Mouse (Mus musculus): Measurements from ENCODE around the gene Elf5. TPM values are rescaled to one million over a fixed set of nuclear protein-coding genes. Genes with fewer than 3 reads are reported as not detected.

Gene Elf5
- total and polyA plus RNA-seq, 2 experiments from 2014 or later, result 1.3 TPM; not detected in 1

- no peak for TF ChIP-seq CTCF (IDR thresholded peaks at IDR 0.05)
- Histone ChIP-seq H3K4me1 (ENCODE audit: insufficient read depth, low read length) (no peaks in the 10 kb centered on the region), H3K4me2 (ENCODE audit: low read depth, low read length, poor library complexity, severe bottlenecking) (no peak overlapping the region), H3K36me3 (ENCODE audit: insufficient read depth, low read length) (peaks cover 54% of the 10 kb centered on the region), H3K4me3 (ENCODE audit: low read depth, low read length) (no peak overlapping the region), H3K27ac (ENCODE audit: low read depth, low read length) (no peak overlapping the region), H3K9me3 (ENCODE audit: low read length) (no peaks in the 10 kb centered on the region), H3K27me3 (ENCODE audit: insufficient read depth, low read length) (no peaks in the 10 kb centered on the region), H3K9ac (replicated peaks; ENCODE audit: low read length, poor library complexity, severe bottlenecking) (no peak overlapping the region)
- 93% methylated on average over 10 of the region's 10 CpGs for WGBS
- ATAC-seq (ENCODE audit: low FRiP score) (no peak), DNase-seq (ENCODE audit: low spot score) (no peak)
Measured at GRCm38 (mm10) chr2:103459069-103459468, 47.6 kb downstream of the Elf5 start.

GRCm38 (mm10) chr2:103461210-103461609, 49.7 kb downstream of the Elf5 start:
- no peaks in the 10 kb centered on the region for H3K9me3 ChIP-seq (ENCODE audit: low read length)
- no peak overlapping the region for H3K9ac ChIP-seq (replicated peaks; ENCODE audit: low read length, poor library complexity, severe bottlenecking)
- peaks cover 45% of the 10 kb centered on the region for H3K36me3 ChIP-seq (ENCODE audit: insufficient read depth, low read length)
- DNase-seq (ENCODE audit: low spot score) (no peak), ATAC-seq (ENCODE audit: low FRiP score) (no peak)
- TF ChIP-seq CTCF (IDR thresholded peaks at IDR 0.05), result no peak
- H3K4me1 ChIP-seq (ENCODE audit: insufficient read depth, low read length), result no peaks in the 10 kb centered on the region
- no peaks in the 10 kb centered on the region for H3K27me3 ChIP-seq (ENCODE audit: insufficient read depth, low read length)
- no peak overlapping the region for H3K4me3 ChIP-seq (ENCODE audit: low read depth, low read length)
- H3K27ac ChIP-seq (ENCODE audit: low read depth, low read length), result no peak overlapping the region
- H3K4me2 ChIP-seq (ENCODE audit: low read depth, low read length, poor library complexity, severe bottlenecking), result no peak overlapping the region
- 83% methylated on average over 8 of the region's 8 CpGs for WGBS

- no peak for DNase-seq (ENCODE audit: low spot score)
- H3K4me3 ChIP-seq (ENCODE audit: low read depth, low read length), result no peak overlapping the region
- 0 out of 2 replicates have a peak, but pooled peaks have one; percentile 3 for TF ChIP-seq CTCF (IDR thresholded peaks at IDR 0.05)
- WGBS, result 60% methylated on average over 9 of the region's 9 CpGs
- H3K27me3 ChIP-seq (ENCODE audit: insufficient read depth, low read length), result no peaks in the 10 kb centered on the region
- no peak overlapping the region for H3K4me2 ChIP-seq (ENCODE audit: low read depth, low read length, poor library complexity, severe bottlenecking)
- no peak overlapping the region for H3K9ac ChIP-seq (replicated peaks; ENCODE audit: low read length, poor library complexity, severe bottlenecking)
- H3K36me3 ChIP-seq (ENCODE audit: insufficient read depth, low read length), result peaks cover 50% of the 10 kb centered on the region
- ATAC-seq (ENCODE audit: low FRiP score), result no peak
- H3K9me3 ChIP-seq (ENCODE audit: low read length), result no peaks in the 10 kb centered on the region
- H3K27ac ChIP-seq (ENCODE audit: low read depth, low read length), result no peak overlapping the region
- no peaks in the 10 kb centered on the region for H3K4me1 ChIP-seq (ENCODE audit: insufficient read depth, low read length)
Measured at GRCm38 (mm10) chr2:103461743-103462142, 50.3 kb downstream of the Elf5 start.

GRCm38 (mm10) chr2:103462746-103463145, 51.3 kb downstream of the Elf5 start:
- Histone ChIP-seq H3K4me2 (ENCODE audit: low read depth, low read length, poor library complexity, severe bottlenecking) (no peak overlapping the region), H3K27me3 (ENCODE audit: insufficient read depth, low read length) (no peaks in the 10 kb centered on the region), H3K4me1 (ENCODE audit: insufficient read depth, low read length) (no peaks in the 10 kb centered on the region), H3K4me3 (ENCODE audit: low read depth, low read length) (no peak overlapping the region), H3K27ac (ENCODE audit: low read depth, low read length) (no peak overlapping the region), H3K9me3 (ENCODE audit: low read length) (no peaks in the 10 kb centered on the region), H3K36me3 (ENCODE audit: insufficient read depth, low read length) (peaks cover 60% of the 10 kb centered on the region), H3K9ac (replicated peaks; ENCODE audit: low read length, poor library complexity, severe bottlenecking) (no peak overlapping the region)
- ATAC-seq (ENCODE audit: low FRiP score) (no peak), DNase-seq (ENCODE audit: low spot score) (no peak)
- 91% methylated on average over 5 of the region's 5 CpGs for WGBS
- no peak for TF ChIP-seq CTCF (IDR thresholded peaks at IDR 0.05)

- Histone ChIP-seq H3K4me1 (ENCODE audit: insufficient read depth, low read length) (no peaks in the 10 kb centered on the region), H3K9me3 (ENCODE audit: low read length) (no peaks in the 10 kb centered on the region), H3K4me2 (ENCODE audit: low read depth, low read length, poor library complexity, severe bottlenecking) (no peak overlapping the region), H3K36me3 (ENCODE audit: insufficient read depth, low read length) (peaks cover 54% of the 10 kb centered on the region), H3K27me3 (ENCODE audit: insufficient read depth, low read length) (no peaks in the 10 kb centered on the region), H3K4me3 (ENCODE audit: low read depth, low read length) (no peak overlapping the region), H3K27ac (ENCODE audit: low read depth, low read length) (no peak overlapping the region), H3K9ac (replicated peaks; ENCODE audit: low read length, poor library complexity, severe bottlenecking) (no peak overlapping the region)
- DNase-seq (ENCODE audit: low spot score) (no peak), ATAC-seq (ENCODE audit: low FRiP score) (no peak)
- 97% methylated on average over 8 of the region's 8 CpGs for WGBS
- TF ChIP-seq CTCF (IDR thresholded peaks at IDR 0.05), result no peak
Measured at GRCm38 (mm10) chr2:103464524-103464923, 53.0 kb downstream of the Elf5 start.

GRCm38 (mm10) chr2:103465429-103465828, 53.9 kb downstream of the Elf5 start:
- WGBS, result 94% methylated on average over 11 of the region's 11 CpGs
- DNase-seq (ENCODE audit: low spot score), result no peak

More at GRCm38 (mm10) chr2:103465429-103465828, 53.9 kb downstream of the Elf5 start:
- Histone ChIP-seq H3K36me3 (ENCODE audit: insufficient read depth, low read length) (peaks cover 54% of the 10 kb centered on the region), H3K4me2 (ENCODE audit: low read depth, low read length, poor library complexity, severe bottlenecking) (no peak overlapping the region), H3K27me3 (ENCODE audit: insufficient read depth, low read length) (no peaks in the 10 kb centered on the region), H3K4me1 (ENCODE audit: insufficient read depth, low read length) (no peaks in the 10 kb centered on the region), H3K9me3 (ENCODE audit: low read length) (no peaks in the 10 kb centered on the region), H3K4me3 (ENCODE audit: low read depth, low read length) (no peak overlapping the region), H3K9ac (replicated peaks; ENCODE audit: low read length, poor library complexity, severe bottlenecking) (no peak overlapping the region), H3K27ac (ENCODE audit: low read depth, low read length) (no peak overlapping the region)
- ATAC-seq (ENCODE audit: low FRiP score), result no peak
- TF ChIP-seq CTCF (IDR thresholded peaks at IDR 0.05), result no peak
